Mouse (Mus musculus): ENCODE data around the gene Mrvi1. TPM values are rescaled to one million over a fixed set of nuclear protein-coding genes. Genes with fewer than 3 reads are reported as not detected.
A peak's percentile ranks its signal among the peaks of the same experiment; 100 is the strongest.

Gene Mrvi1
- polyA plus RNA-seq, 1 experiment from 2014 or later = 3.0 TPM

GRCm38 (mm10) chr7:110865570-110865969 lies 116.7 kb downstream of the Mrvi1 start:
- no peak overlapping the region for H3K4me2 ChIP-seq (ENCODE audit: low read depth, low read length)
- no peaks in the 10 kb centered on the region for H3K27me3 ChIP-seq (replicated peaks; ENCODE audit: control insufficient read depth, insufficient read depth, low read length)
- 78% methylated on average over 6 of the region's 6 CpGs for WGBS
- peaks cover 3% of the 10 kb centered on the region; the same call in 1 of the 2 replicates for H3K4me1 ChIP-seq (ENCODE audit: control insufficient read depth, insufficient read depth, low read length)
- DNase-seq (ENCODE audit: low spot score) = no peak
- no peak overlapping the region for H3K9ac ChIP-seq (ENCODE audit: low read depth, low read length)
- no peak for ATAC-seq (ENCODE audit: low read depth)
- H3K9me3 ChIP-seq (ENCODE audit: control insufficient read depth, low read length) = no peaks in the 10 kb centered on the region
- H3K4me3 ChIP-seq (ENCODE audit: low read depth, low read length) = no peak overlapping the region
- H3K36me3 ChIP-seq (ENCODE audit: control insufficient read depth, insufficient read depth, low read length) = no peaks in the 10 kb centered on the region
- no peak overlapping the region for H3K27ac ChIP-seq (replicated peaks; ENCODE audit: low read depth, low read length)

GRCm38 (mm10) chr7:110865038-110865437 lies 117.2 kb downstream of the Mrvi1 start:
- H3K4me2 ChIP-seq (ENCODE audit: low read depth, low read length) = no peak overlapping the region
- WGBS = 36% methylated on average over 10 of the region's 10 CpGs
- H3K4me3 ChIP-seq (ENCODE audit: low read depth, low read length) = no peak overlapping the region
- no peak overlapping the region for H3K9ac ChIP-seq (ENCODE audit: low read depth, low read length)
- DNase-seq (ENCODE audit: low spot score) = peak; percentile 72
- no peak overlapping the region for H3K27ac ChIP-seq (replicated peaks; ENCODE audit: low read depth, low read length)
- peak; percentile 74; the same call in 1 of the 2 replicates for ATAC-seq (ENCODE audit: low read depth)
- no peaks in the 10 kb centered on the region for H3K36me3 ChIP-seq (ENCODE audit: control insufficient read depth, insufficient read depth, low read length)
- H3K27me3 ChIP-seq (replicated peaks; ENCODE audit: control insufficient read depth, insufficient read depth, low read length) = no peaks in the 10 kb centered on the region
- peaks cover 3% of the 10 kb centered on the region; the same call in 1 of the 2 replicates for H3K4me1 ChIP-seq (ENCODE audit: control insufficient read depth, insufficient read depth, low read length)
- H3K9me3 ChIP-seq (ENCODE audit: control insufficient read depth, low read length) = no peaks in the 10 kb centered on the region

- peaks cover 3% of the 10 kb centered on the region; the same call in 1 of the 2 replicates for H3K4me1 ChIP-seq (ENCODE audit: control insufficient read depth, insufficient read depth, low read length)
- ATAC-seq (ENCODE audit: low read depth) (no peak), DNase-seq (ENCODE audit: low spot score) (no peak)
- 69% methylated on average over 12 of the region's 12 CpGs for WGBS
- no peaks in the 10 kb centered on the region for H3K27me3 ChIP-seq (replicated peaks; ENCODE audit: control insufficient read depth, insufficient read depth, low read length)
- no peak within 1 kb of the TSS for H3K27ac ChIP-seq (replicated peaks; ENCODE audit: low read depth, low read length)
- H3K4me3 ChIP-seq (ENCODE audit: low read depth, low read length) = no peak within 1 kb of the TSS
- H3K4me2 ChIP-seq (ENCODE audit: low read depth, low read length) = no peak within 1 kb of the TSS
- no peak within 1 kb of the TSS for H3K9ac ChIP-seq (ENCODE audit: low read depth, low read length)
- no peaks in the 10 kb centered on the region for H3K9me3 ChIP-seq (ENCODE audit: control insufficient read depth, low read length)
- H3K36me3 ChIP-seq (ENCODE audit: control insufficient read depth, insufficient read depth, low read length) = no peaks in the 10 kb centered on the region
Measured at GRCm38 (mm10) chr7:110862751-110863289, 119.4 kb downstream of the Mrvi1 start, which contains the start of gene Lyve1. TSS of gene Lyve1 (minus strand) at chr7:110863239.

- Histone ChIP-seq H3K9me3 (ENCODE audit: control insufficient read depth, low read length) (no peaks in the 10 kb centered on the region), H3K4me1 (ENCODE audit: control insufficient read depth, insufficient read depth, low read length) (peaks cover 3% of the 10 kb centered on the region; the same call in 1 of the 2 replicates), H3K27ac (replicated peaks; ENCODE audit: low read depth, low read length) (no peak overlapping the region), H3K4me3 (ENCODE audit: low read depth, low read length) (no peak overlapping the region), H3K4me2 (ENCODE audit: low read depth, low read length) (no peak overlapping the region), H3K36me3 (ENCODE audit: control insufficient read depth, insufficient read depth, low read length) (no peaks in the 10 kb centered on the region), H3K9ac (ENCODE audit: low read depth, low read length) (no peak overlapping the region), H3K27me3 (replicated peaks; ENCODE audit: control insufficient read depth, insufficient read depth, low read length) (no peaks in the 10 kb centered on the region)
- 58% methylated on average over 5 of the region's 5 CpGs for whole genome bisulfite sequencing
- ATAC-seq (ENCODE audit: low read depth) = no peak
- DNase-seq (ENCODE audit: low spot score) = no peak
Measured at GRCm38 (mm10) chr7:110860129-110860528, 122.1 kb downstream of the Mrvi1 start.

GRCm38 (mm10) chr7:110855604-110856003 lies 126.7 kb downstream of the Mrvi1 start:
- ATAC-seq (ENCODE audit: low read depth) (no peak), DNase-seq (ENCODE audit: low spot score) (no peak)
- Histone ChIP-seq H3K27ac (replicated peaks; ENCODE audit: low read depth, low read length) (no peak overlapping the region), H3K9me3 (ENCODE audit: control insufficient read depth, low read length) (no peaks in the 10 kb centered on the region), H3K36me3 (ENCODE audit: control insufficient read depth, insufficient read depth, low read length) (no peaks in the 10 kb centered on the region), H3K4me1 (ENCODE audit: control insufficient read depth, insufficient read depth, low read length) (no peaks in the 10 kb centered on the region), H3K9ac (ENCODE audit: low read depth, low read length) (no peak overlapping the region), H3K27me3 (replicated peaks; ENCODE audit: control insufficient read depth, insufficient read depth, low read length) (no peaks in the 10 kb centered on the region), H3K4me3 (ENCODE audit: low read depth, low read length) (no peak overlapping the region), H3K4me2 (ENCODE audit: low read depth, low read length) (no peak overlapping the region)
- 40% methylated on average over 1 of the region's 1 CpGs for WGBS

GRCm38 (mm10) chr7:110854927-110855546 lies 127.2 kb downstream of the Mrvi1 start:
- ATAC-seq (ENCODE audit: low read depth) (no peak), DNase-seq (ENCODE audit: low spot score) (no peak)
- no peak overlapping the region for H3K4me2 ChIP-seq (ENCODE audit: low read depth, low read length)
- no peak overlapping the region for H3K4me3 ChIP-seq (ENCODE audit: low read depth, low read length)
- no peaks in the 10 kb centered on the region for H3K4me1 ChIP-seq (ENCODE audit: control insufficient read depth, insufficient read depth, low read length)
- H3K27me3 ChIP-seq (replicated peaks; ENCODE audit: control insufficient read depth, insufficient read depth, low read length) = no peaks in the 10 kb centered on the region
- no peak overlapping the region for H3K27ac ChIP-seq (replicated peaks; ENCODE audit: low read depth, low read length)
- H3K36me3 ChIP-seq (ENCODE audit: control insufficient read depth, insufficient read depth, low read length) = no peaks in the 10 kb centered on the region
- H3K9ac ChIP-seq (ENCODE audit: low read depth, low read length) = no peak overlapping the region
- no peaks in the 10 kb centered on the region for H3K9me3 ChIP-seq (ENCODE audit: control insufficient read depth, low read length)
- WGBS = 77% methylated on average over 8 of the region's 8 CpGs

- no peak overlapping the region for H3K4me2 ChIP-seq (ENCODE audit: low read depth, low read length)
- no peaks in the 10 kb centered on the region for H3K36me3 ChIP-seq (ENCODE audit: control insufficient read depth, insufficient read depth, low read length)
- no peak overlapping the region for H3K9ac ChIP-seq (ENCODE audit: low read depth, low read length)
- H3K4me3 ChIP-seq (ENCODE audit: low read depth, low read length) = no peak overlapping the region
- ATAC-seq (ENCODE audit: low read depth) = no peak
- H3K27ac ChIP-seq (replicated peaks; ENCODE audit: low read depth, low read length) = no peak overlapping the region
- 46% methylated on average over 3 of the region's 3 CpGs for WGBS
- H3K4me1 ChIP-seq (ENCODE audit: control insufficient read depth, insufficient read depth, low read length) = no peaks in the 10 kb centered on the region
- no peaks in the 10 kb centered on the region for H3K9me3 ChIP-seq (ENCODE audit: control insufficient read depth, low read length)
- DNase-seq (ENCODE audit: low spot score) = no peak
- H3K27me3 ChIP-seq (replicated peaks; ENCODE audit: control insufficient read depth, insufficient read depth, low read length) = no peaks in the 10 kb centered on the region
Measured at GRCm38 (mm10) chr7:110854519-110854918, 127.7 kb downstream of the Mrvi1 start.

- Histone ChIP-seq H3K27ac (replicated peaks; ENCODE audit: low read depth, low read length) (no peak overlapping the region), H3K4me2 (ENCODE audit: low read depth, low read length) (no peak overlapping the region), H3K9me3 (ENCODE audit: control insufficient read depth, low read length) (no peaks in the 10 kb centered on the region), H3K36me3 (ENCODE audit: control insufficient read depth, insufficient read depth, low read length) (no peaks in the 10 kb centered on the region), H3K4me1 (ENCODE audit: control insufficient read depth, insufficient read depth, low read length) (no peaks in the 10 kb centered on the region), H3K9ac (ENCODE audit: low read depth, low read length) (no peak overlapping the region), H3K27me3 (replicated peaks; ENCODE audit: control insufficient read depth, insufficient read depth, low read length) (no peaks in the 10 kb centered on the region), H3K4me3 (ENCODE audit: low read depth, low read length) (no peak overlapping the region)
- DNase-seq (ENCODE audit: low spot score) = no peak
- 54% methylated on average over 10 of the region's 10 CpGs for WGBS
- no peak for ATAC-seq (ENCODE audit: low read depth)
Measured at GRCm38 (mm10) chr7:110853611-110854010, 128.7 kb downstream of the Mrvi1 start.

All from embryonic facial prominence, embryonic 14.5 days (tissue).